Mouse (Mus musculus) megakaryocyte, embryonic 14.5 days (primary cell): ENCODE measurements around the gene Atf6b.

Experiments used
- FLI1 ChIP-seq: IDR thresholded peaks from 2 replicates; pipeline ENCODE4 v1.6.1; 2012; ENCODE audit warnings: low read length, inconsistent platforms, mixed read lengths
- GATA1 ChIP-seq: IDR thresholded peaks from 3 replicates; pipeline ENCODE4 v1.6.1; 2012; ENCODE audit warnings: mixed read lengths, low read length, inconsistent platforms, borderline replicate concordance

DNA sequence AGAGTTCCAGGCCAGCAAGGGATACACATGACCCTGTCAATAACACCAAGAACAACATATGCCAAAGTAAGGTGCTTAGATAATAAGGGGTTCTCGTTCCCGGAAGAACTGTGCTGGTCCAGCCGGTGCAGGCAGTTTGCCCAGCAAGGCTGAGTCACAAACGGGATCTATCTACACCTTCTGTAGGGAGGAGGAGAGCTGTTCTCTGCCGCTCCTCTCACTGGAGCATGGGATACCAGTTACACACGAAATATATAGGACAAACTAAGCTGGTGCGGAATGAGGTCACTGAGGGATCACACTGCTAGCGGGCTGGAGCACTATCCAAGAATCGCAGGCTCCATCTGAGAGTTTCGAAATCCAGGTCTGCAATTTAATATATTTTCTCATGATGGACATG is 3.0 kb upstream of the Atf6b start:
- TF ChIP-seq GATA1 (no peak), FLI1 (no peak)
